Mouse (Mus musculus) limb, embryonic 14.5 days (tissue): Measurements from ENCODE around the gene Ampd2. TPM values are rescaled to one million over a fixed set of nuclear protein-coding genes. Genes with fewer than 3 reads are reported as not detected.

ENCODE experiments used
- ATAC-seq: fragments of 200-750 bp; cut with Nextera tagmentation; 2 replicates; pipeline ENCODE4 v1.8.0; 2017; ENCODE audit warnings: low read depth, moderate number of reproducible peaks, moderate TSS enrichment; ENCODE audit not compliant: low FRiP score
- DNase-seq: peaks from one replicate; pipeline ENCODE4 v3.0.0-alpha.2; 2015; ENCODE audit warnings: low spot score
- H3K27ac ChIP-seq: fragments of 300-500 bp; sonication (generic); replicated peaks from 2 replicates; pipeline ENCODE4 v1.5.1; 2014; ENCODE audit warnings: low read depth, mild to moderate bottlenecking, low read length, moderate library complexity, mixed read lengths
- H3K27me3 ChIP-seq: fragments of 300-500 bp; sonication (generic); 2 replicates; pipeline ENCODE4 v1.6.1; 2014; ENCODE audit warnings: low read length, mixed read lengths; ENCODE audit not compliant: control insufficient read depth, insufficient read depth
- H3K36me3 ChIP-seq: fragments of 300-500 bp; sonication (generic); 2 replicates; pipeline ENCODE4 v1.6.1; 2014; ENCODE audit warnings: mild to moderate bottlenecking, low read length, moderate library complexity, mixed read lengths; ENCODE audit not compliant: control insufficient read depth, insufficient read depth
- H3K4me1 ChIP-seq: fragments of 300-500 bp; sonication (generic); 2 replicates; pipeline ENCODE4 v1.6.1; 2014; ENCODE audit warnings: antibody characterized with exemption, low read length, mixed read lengths; ENCODE audit not compliant: control insufficient read depth, insufficient read depth
- H3K4me2 ChIP-seq: fragments of 300-500 bp; sonication (generic); replicated peaks from 2 replicates; pipeline ENCODE4 v1.6.1; 2014; ENCODE audit warnings: low read depth, mild to moderate bottlenecking, low read length, moderate library complexity; ENCODE audit not compliant: severe bottlenecking
- H3K4me3 ChIP-seq: fragments of 300-500 bp; sonication (generic); replicated peaks from 2 replicates; pipeline ENCODE4 v1.5.1; 2014; ENCODE audit warnings: low read length
- H3K9ac ChIP-seq: fragments of 300-500 bp; sonication (generic); 2 replicates; pipeline ENCODE4 v1.6.1; 2014; ENCODE audit warnings: mild to moderate bottlenecking, low read depth, low read length, moderate library complexity; ENCODE audit not compliant: severe bottlenecking
- H3K9me3 ChIP-seq: fragments of 300-500 bp; sonication (generic); 2 replicates; pipeline ENCODE4 v1.6.1; 2016; ENCODE audit warnings: low read length; ENCODE audit not compliant: control insufficient read depth
- POLR2A ChIP-seq: fragments of 200-500 bp; IDR thresholded peaks from 2 replicates; pipeline ENCODE4 v1.8.0; 2012; ENCODE audit warnings: inconsistent platforms, mild to moderate bottlenecking, moderate library complexity, borderline replicate concordance; ENCODE audit not compliant: insufficient read depth, insufficient read length; ENCODE audit errors: extremely low read depth
- WGBS: fragments of 180-500 bp; shearing (Covaris S2); extraction: QIAGEN DNeasy Blood & Tissue Kit; methylation state at CpG from one replicate; pipeline ENCODE4 v1.1.7; 2014; 5-methylcytosine and 5-hydroxymethylcytosine counted together
- polyA plus RNA-seq, 2 experiments: library from polyadenylated mRNA; depleted of rRNA in 1 of 2; stranded (reverse) in 1 of 2; unstranded in 1 of 2; fragments of >200 nt; fragmentation: Nextera tagmentation in 1 of 2; extraction: Ambion mirVana in 1 of 2; gene quantifications; 2 replicates each; pipeline versions ENCODE4 v1.2.1 to v1.2.3; 2012 to 2014

Gene Ampd2
- polyA plus RNA-seq, 2 experiments, result 35.8 to 116 TPM

GRCm38 (mm10) chr3:108092030-108092429 lies 5.6 kb upstream of the Ampd2 start:
- H3K9ac ChIP-seq, result no peak overlapping the region
- H3K36me3 ChIP-seq, result no peaks in the 10 kb centered on the region
- H3K4me2 ChIP-seq, result no peak overlapping the region
- no peak for TF ChIP-seq POLR2A
- DNase-seq (no peak), ATAC-seq (no peak)
- 78% methylated on average over 6 of the region's 6 CpGs for WGBS
- no peak overlapping the region for H3K27ac ChIP-seq
- H3K4me3 ChIP-seq, result no peak overlapping the region
- peaks cover 12% of the 10 kb centered on the region for H3K4me1 ChIP-seq
- no peaks in the 10 kb centered on the region for H3K9me3 ChIP-seq
- no peaks in the 10 kb centered on the region for H3K27me3 ChIP-seq

- 86% methylated on average over 2 of the region's 2 CpGs for WGBS
- H3K27ac ChIP-seq, result no peak overlapping the region
- TF ChIP-seq POLR2A, result no peak
Measured at GRCm38 (mm10) chr3:108090561-108090960, 4.1 kb upstream of the Ampd2 start.

GRCm38 (mm10) chr3:108089916-108090315 lies 3.5 kb upstream of the Ampd2 start:
- no peaks in the 10 kb centered on the region for H3K36me3 ChIP-seq
- H3K4me1 ChIP-seq, result peaks cover 17% of the 10 kb centered on the region
- WGBS, result 34% methylated on average over 2 of the region's 2 CpGs
- ATAC-seq (no peak), DNase-seq (no peak)
- no peak overlapping the region for H3K4me3 ChIP-seq
- H3K27ac ChIP-seq, result no peak overlapping the region
- no peaks in the 10 kb centered on the region for H3K27me3 ChIP-seq
- no peak overlapping the region for H3K9ac ChIP-seq
- no peaks in the 10 kb centered on the region for H3K9me3 ChIP-seq
- TF ChIP-seq POLR2A, result no peak
- H3K4me2 ChIP-seq, result no peak overlapping the region

More at GRCm38 (mm10) chr3:108090561-108090960, 4.1 kb upstream of the Ampd2 start:
- ATAC-seq (no peak), DNase-seq (no peak)
- H3K4me3 ChIP-seq, result no peak overlapping the region
- no peaks in the 10 kb centered on the region for H3K9me3 ChIP-seq
- H3K4me2 ChIP-seq, result no peak overlapping the region
- no peak overlapping the region for H3K9ac ChIP-seq
- H3K36me3 ChIP-seq, result no peaks in the 10 kb centered on the region
- H3K4me1 ChIP-seq, result peaks cover 17% of the 10 kb centered on the region
- H3K27me3 ChIP-seq, result no peaks in the 10 kb centered on the region

- Histone ChIP-seq H3K27ac (no peak overlapping the region), H3K27me3 (no peaks in the 10 kb centered on the region), H3K4me3 (no peak overlapping the region), H3K36me3 (no peaks in the 10 kb centered on the region), H3K4me2 (no peak overlapping the region), H3K9ac (0 out of 2 replicates have a peak overlapping the region, but pooled peaks have one; percentile 12), H3K9me3 (no peaks in the 10 kb centered on the region), H3K4me1 (peaks cover 27% of the 10 kb centered on the region)
- no peak for ATAC-seq
- DNase-seq, result peak; percentile 23
- 39% methylated on average over 5 of the region's 5 CpGs for WGBS
- TF ChIP-seq POLR2A, result no peak
Measured at GRCm38 (mm10) chr3:108088842-108089380, 2.5 kb upstream of the Ampd2 start.

GRCm38 (mm10) chr3:108087329-108087728 lies 878 bp upstream of the Ampd2 start:
- no peaks in the 10 kb centered on the region for H3K27me3 ChIP-seq
- DNase-seq (no peak), ATAC-seq (no peak)
- H3K9me3 ChIP-seq, result no peaks in the 10 kb centered on the region
- H3K36me3 ChIP-seq, result no peaks in the 10 kb centered on the region
- no peak overlapping the region for H3K27ac ChIP-seq
- H3K9ac ChIP-seq, result no peak overlapping the region
- peaks cover 38% of the 10 kb centered on the region for H3K4me1 ChIP-seq
- H3K4me2 ChIP-seq, result no peak overlapping the region; the same call in 1 of the 2 replicates
- H3K4me3 ChIP-seq, result peak overlapping the region; percentile 64; the same call in 1 of the 2 replicates
- no peak for TF ChIP-seq POLR2A
- 92% methylated on average over 3 of the region's 3 CpGs for WGBS
